Mouse (Mus musculus) spleen, postnatal 36 days (tissue): Measurements from ENCODE around the gene Gm20388.
A peak's percentile ranks its signal among the peaks of the same experiment; 100 is the strongest.

Experiments used
- DNase-seq, 2 experiments: peaks; one replicate each; pipeline ENCODE4 v3.0.0; 2022; ENCODE audit warnings: low spot score in 2 of 2, mixed read lengths in 1 of 2

Gm20388 gene

DNA sequence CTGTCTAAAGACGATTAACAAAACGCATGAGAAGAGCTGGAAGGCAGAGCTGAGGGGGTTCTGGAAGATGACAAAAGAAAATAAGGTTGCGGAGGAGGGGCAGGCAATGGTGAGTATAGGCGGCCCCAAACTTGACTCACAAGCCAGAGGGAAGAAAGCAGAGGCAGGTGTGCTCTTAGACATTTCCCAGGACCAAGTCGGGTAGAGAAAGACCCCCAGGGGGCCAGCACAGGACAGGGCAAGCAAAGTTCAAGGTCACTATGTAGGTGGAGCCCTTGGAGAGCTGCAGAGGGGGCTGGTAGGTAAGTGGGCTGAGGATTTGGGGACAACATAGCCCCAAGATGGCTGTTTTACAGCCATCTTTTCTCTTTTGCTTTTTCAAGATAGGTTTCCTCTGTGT is 168.7 kb downstream of the Gm20388 start:
- DNase-seq, result no peak

DNA sequence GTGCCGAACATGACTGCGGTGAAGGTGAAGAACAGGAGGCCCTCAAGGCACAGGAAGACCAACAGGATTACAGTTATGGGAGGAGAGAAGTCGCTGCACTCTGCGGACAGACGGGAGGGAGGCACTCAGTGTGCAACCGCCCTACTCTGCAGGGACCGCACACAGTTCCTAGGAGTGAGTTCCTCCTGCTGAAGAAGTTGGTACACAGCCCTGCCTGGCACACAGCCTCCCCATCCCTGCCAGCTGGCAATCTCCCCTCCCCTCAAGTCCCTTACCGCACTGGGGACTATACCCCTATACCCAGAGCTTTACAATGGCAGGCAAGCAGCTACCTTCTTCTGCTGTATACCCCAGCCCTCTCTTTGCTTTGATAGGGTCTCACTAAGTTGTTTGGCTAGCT is 172.6 kb downstream of the Gm20388 start:
- DNase-seq, result no peak

DNA sequence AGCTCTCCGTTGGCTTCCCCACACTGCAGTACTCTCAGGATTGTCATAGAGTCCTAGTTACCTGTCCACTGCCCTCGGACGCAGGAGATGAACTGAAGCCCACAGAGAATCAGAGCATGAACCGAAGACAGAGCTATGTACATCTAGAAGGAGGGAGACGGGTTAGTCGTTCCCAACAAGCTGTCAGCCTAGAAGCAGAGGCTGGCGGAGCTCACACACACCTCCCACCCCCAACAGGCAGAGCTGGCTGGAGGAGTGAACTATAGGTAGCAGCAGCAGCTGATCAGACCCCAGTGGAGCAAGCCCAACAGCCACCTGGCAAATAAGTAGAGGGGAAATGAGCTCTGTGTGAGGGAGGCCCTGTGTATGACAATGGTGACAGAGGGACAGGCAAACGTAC is 174.1 kb downstream of the Gm20388 start:
- no peak for DNase-seq

DNA sequence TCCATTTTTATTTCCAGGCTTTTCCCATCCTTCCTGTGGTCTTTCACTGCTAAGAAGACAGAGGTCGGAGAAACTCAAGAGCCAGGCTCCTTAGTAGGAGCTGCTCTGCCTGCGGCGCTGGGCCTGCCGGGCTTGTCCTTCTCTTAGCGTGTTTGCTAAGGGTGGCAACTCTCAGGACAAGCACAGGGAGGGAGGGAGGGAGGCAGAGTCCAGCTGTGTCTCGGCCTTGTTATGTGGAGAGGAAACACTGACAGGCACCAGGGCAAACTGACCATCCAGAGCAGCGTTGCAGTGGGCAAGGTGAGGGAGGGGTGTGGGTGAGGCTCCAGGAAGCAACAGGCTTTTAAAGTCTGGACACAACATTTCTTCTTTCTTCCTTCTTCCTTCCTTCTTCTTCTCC is 178.9 kb downstream of the Gm20388 start:
- no peak for DNase-seq

DNA sequence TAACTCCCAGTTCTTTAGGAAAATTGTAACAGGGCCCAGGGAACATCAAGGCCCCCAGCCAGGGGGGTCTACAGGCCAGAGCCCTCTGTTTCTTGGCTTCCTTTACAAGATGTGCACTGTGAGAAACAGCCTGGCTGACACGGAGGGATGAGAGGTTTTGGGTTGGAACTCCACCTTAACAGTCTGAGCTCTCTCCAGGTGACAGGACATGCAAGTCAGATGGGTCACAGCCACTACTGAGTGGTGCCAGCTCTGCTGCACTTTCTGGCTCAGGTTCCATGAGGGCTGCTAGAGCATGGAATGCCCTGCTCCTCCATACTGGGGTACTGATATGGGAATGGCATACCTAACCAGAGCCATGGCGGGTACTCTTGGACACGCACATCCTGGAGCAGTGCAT is 180.4 kb downstream of the Gm20388 start:
- no peak for DNase-seq

DNA sequence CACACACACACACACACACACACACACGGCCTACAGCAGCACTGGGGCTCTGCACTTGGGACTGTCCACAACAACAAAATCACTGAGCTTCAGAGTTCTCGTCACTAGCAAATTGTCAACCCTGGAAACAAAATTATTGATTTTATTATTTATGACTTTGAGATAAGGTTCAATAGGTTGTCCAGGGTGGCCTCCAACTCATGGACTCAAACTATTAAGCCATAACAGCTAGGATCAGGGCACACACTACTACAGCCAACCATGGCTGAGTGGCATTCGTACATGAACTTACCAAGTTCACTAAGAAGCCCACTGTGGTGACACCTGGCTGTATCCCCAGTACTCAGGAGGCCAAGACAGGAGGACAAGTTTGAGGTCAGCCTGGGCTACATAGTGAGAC is 182.5 kb downstream of the Gm20388 start:
- no peak for DNase-seq

DNA sequence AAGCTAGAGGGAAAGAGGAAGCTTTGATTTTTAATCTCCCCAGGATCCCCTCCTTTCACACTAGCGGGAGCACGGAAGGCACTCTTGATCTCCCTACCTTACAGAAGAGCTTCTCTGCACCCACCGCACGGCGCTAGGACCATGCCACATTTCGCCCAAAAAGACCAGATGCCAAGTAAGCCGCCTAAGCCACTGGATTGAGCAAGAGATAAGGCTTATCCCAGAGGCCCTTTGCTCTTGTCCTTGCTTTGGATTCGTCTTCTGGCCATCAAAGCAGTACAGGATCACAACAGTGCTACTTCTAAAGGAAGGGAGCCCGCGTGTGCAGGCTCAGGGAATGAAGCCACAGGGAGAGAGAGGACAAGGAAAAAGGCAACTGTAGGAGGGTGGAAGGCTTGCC is 184.2 kb downstream of the Gm20388 start:
- DNase-seq, result no peak

DNA sequence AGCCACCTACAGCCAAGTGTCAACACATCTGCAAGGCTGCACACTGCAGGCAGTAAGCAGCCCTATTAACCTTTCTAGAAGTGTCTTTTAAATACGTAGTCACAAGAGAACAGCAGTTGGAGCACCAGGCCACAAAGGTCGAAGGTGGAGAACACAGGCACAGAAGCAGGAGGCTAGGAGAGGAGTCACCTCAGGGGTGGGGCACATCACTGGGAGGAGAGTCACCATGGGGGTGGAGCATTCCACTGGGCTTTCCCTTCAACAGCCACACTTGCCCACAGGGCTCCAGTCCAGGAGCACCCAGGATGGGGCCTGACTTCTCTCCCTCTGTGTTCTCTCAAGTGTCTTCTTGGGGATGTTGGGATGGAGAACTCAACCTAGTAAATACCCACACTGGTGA is 185.8 kb downstream of the Gm20388 start:
- DNase-seq, result no peak

DNA sequence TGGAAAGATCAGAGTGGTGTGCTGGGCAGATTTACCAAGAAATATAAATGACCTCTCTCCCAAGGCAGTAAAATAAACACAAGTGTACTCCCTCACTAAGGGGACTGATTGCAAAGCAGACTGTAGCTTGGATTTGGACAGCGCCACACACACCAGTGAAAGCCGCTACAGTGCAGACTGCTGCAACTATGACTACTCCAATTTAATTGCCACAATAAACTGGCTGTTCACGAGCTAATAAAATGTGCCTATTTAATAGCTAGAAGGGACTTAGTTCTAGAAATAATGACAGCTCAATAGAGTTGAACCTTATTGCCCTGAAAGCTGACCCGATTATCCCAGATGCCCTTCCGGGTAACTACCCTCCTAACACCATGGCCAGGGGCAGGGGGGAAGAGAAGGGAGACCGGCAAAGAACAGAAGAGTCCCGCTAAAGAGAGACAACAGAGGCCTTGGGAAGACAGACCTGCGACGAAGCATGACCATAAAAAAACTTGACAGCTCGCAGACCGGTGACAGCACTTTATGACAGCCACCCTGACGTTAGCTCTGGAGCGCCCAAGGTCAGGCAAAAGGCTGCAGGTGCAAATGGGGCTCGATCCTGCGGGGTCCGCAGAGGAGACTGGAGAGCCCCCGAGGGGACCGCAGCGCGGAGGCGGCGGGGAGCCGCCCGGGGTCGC is 189.9 kb downstream of the Gm20388 start:
- DNase-seq, result no peak

DNA sequence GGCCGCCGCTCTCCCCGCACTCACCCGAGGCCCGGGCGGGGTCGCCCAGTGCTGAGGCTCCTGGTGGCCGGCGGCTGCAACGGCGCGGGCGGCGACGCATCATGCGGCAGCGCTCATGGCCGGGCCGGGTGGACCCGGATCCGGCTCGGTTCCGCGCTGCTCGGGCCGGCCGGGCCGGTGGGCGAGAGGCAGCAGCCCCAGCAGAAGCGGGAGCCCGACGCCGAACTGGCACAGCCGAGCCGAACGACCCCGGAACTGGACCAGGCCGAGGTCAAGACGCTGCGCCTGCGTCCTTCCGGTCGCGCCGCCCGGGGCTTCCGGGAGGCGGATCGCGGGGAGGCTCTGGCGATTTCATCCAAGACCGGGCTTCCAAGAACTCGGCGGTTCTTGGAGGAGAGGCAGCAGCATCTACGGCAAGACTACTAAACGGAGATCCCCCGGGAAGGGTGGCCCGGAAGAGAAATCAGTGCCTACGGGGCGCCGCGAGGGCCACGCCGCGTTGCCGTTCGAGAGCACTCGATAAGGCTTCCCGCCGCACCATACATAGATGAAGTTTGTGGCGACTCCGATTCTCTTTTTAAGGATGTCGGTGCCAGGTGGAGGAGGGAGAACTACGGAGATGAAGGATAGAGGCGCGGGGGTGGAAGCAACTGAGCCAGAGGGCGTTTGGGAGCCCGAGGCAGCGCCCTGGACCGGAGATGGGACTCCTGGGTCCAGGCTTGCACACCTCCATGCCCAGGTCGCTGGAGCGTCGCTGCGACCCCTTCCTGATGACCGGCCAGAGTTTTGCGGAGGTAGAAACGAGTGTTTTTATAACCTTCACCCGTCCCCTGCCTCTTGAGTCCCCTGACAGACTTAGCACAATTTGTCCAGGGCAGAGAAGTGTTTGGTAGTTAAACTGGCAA is 190.7 kb downstream of the Gm20388 start, which contains the start of gene Zdhhc7:
TSS of gene Zdhhc7 (minus strand) at position 415 of the 905 bp plus-strand sequence.
- peak; percentile 68 to 70 for DNase-seq

DNA sequence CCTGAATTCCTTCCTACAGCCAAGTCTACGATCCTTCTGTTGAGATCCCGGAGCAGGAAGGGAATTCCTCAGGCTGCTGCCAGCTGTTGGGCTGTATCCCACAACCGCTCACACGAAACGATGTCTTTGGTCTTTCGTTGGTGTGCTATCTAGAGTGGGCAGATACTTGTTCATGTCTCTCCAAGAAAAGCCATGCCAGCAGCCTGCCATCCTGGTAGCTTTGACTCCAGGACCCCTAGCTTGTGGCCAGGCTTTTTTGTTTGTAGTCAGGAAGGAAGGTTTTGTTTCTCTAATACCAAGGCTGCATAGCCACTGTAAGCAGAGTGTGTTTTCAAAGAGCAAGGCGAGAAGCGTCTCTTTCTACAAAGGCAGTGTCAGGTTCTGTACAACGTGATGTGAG is 193.3 kb downstream of the Gm20388 start:
- no peak for DNase-seq

DNA sequence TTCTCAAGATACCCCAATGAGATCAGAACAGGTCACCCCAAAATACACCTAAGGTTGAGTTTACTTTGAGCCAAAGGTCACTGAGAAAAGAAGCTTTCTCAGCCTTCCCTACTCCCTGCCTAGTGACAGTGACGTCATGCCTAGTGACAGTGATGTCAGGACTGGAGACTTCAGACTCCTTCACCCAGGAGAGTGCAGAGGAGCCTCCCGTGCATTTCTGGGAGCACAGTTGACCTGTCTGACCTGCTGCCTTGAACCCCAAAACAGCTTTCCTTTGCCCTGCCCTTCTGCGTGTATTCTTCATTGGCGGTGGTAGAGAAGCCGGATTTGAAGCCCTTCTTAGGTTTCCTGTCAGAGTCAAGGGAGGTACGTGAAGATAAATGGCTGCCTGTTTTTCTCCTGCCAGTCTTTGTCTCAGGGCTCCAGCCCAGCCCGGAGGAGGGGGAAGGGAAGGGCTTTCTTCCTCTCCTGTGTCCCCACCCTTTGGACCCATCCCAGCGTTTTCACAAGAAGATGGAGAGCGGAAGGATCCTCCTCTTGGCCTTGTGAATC is 194.2 kb downstream of the Gm20388 start:
- DNase-seq, result peak; percentile 19

DNA sequence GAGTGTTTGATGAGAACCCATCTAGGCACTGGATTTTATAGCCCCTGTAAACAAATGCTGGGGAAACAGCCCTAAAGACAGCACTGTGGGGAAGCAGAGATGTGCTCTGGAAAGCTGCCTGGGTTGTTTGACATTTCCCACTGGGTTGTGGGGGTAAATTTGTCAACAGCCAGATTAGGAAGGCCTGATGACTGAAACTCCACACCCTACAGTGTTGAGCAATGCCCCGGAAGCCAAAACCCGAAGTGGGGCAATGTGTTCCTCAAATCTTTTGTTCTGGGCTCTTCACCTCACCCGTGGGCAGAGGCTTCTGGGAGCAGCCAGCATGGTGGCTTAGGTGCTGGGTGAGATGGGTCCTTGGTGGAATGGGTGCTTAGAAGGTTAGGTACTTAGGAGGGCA is 198.5 kb downstream of the Gm20388 start:
- peak in 1 of 2 experiments; percentile 50 for DNase-seq

DNA sequence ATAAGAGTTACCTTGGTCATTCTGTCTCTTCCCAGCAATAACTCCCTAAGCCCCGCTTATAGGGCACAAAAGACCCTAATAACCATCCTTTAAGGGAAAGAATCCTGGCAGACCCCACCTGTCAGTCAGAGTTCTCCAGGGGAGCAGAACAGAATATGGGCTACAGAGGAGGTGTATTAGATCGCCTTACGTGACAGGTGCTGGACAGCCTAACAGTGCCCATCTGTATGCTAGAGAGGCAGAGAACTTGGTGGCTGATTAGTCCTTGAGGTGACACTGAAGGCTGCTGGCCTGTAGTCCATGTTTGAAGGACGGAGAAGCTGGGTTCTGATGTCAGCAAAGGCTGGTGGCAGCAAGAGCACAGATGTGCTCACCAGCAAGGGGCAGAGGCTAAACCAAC is 200.3 kb downstream of the Gm20388 start:
- no peak for DNase-seq

DNA sequence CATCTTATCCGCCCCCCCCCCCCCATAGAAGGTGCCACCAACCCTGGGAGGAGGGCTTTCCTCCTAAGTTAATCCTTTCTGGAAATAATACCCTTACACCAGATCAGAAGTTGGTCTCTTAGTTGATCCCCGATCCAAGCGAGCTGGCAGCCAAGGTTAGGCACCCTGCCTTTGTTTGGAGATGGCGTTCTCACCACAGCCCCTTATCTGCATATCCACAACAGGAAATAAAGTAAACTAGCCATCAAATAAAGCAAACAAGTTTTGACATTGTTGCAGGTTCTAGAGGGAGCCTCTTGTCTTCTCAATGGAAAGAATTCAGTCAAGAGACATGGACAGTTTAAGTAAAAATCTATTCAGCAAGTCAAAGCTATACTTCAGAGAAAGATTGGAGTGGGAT is 200.7 kb downstream of the Gm20388 start:
- no peak for DNase-seq

DNA sequence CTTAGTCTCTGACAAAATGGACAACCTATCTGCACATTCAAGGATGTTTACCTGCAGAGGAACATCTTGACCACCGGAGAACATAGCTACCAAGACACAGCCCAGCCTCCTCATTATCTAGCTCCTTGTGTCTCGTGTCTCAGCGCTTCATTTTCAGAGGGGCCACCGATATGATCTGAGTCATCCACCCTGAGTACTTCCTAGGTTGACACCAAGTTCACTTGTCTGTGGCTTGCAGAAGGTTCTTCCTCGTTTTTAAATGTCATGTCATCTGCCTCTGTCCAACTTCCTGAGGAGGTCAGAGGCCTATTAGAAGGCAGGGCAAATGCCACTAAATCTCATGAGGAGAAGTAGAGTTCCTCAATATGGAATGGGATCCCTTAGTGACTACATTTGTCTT is 201.9 kb downstream of the Gm20388 start:
- DNase-seq, result peak; percentile 18 to 38

DNA sequence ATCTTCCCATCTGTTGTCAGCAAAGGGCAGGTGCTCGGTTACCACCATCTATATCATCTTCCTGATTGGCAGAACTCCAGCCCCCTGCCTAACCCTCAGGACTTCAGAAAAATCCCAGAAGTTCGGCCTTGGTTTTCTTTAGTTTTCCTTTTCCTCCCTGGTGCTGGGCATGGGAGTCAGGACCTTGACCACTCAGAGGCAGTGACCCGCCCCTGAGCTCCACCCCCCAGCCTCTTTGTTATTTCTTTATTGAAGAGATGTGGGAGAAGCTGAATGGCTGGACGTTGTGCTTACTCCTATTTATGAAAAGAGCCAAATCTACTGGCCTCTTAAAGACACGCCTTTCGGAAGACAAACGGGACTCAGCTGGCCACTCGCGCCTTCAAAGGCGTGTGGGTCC is 202.7 kb downstream of the Gm20388 start:
- DNase-seq, result no peak

DNA sequence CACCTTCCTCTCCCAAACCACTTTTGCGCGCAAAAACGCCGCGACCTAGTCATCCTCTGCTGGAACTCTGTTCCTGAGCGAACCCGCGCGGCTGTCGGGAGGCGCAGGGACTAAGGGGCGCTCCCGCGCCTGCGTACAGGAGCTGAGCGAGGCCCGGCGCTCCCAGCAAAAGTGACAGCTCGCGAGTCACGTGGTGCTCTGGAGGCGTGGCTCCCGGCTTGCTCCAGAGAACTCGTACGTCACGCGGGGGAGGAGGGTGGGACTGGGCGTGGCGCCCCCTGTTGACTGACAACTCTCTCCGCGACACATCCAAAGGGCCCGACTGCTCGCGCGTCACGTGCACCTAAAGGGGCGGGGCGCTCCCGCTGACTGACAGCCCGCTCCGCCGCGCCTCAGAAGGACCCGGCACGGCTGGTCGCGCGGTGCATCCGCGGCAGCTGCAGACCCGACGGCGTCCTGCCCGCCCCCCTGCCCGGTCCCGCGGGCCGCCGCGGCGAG is 203.2 kb downstream of the Gm20388 start, which contains the start of gene 6430548M08Rik:
TSS of gene 6430548M08Rik (plus strand) at position 395 of the 498 bp plus-strand sequence.
- DNase-seq, result peak; percentile 99 to 100

DNA sequence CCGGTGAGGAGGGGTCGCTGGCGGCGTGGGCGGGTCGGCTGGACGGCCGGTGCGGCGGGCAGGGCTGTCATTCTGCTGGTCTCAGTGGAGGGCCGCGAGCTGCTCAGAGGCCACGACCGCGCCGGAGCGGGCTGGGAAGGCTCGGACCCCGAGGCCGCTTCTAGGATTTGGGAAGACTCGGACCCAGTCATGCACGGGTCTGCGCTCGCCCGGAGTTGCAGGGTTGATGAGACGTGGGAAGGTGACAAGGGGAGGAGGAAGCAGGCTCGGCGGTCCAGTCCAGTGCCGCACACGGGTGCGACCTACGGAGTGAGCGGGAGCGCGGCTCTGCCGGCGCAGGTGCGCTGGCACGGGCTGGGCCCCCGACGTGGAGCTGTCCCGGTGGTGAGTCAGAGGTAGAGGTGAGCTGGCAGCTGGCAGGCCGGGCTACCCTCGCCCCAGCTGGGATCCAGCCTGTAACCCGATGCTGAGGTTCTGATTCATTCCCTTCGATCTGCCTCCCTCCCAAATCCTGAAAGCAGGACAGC is 203.7 kb downstream of the Gm20388 start:
- no peak for DNase-seq

DNA sequence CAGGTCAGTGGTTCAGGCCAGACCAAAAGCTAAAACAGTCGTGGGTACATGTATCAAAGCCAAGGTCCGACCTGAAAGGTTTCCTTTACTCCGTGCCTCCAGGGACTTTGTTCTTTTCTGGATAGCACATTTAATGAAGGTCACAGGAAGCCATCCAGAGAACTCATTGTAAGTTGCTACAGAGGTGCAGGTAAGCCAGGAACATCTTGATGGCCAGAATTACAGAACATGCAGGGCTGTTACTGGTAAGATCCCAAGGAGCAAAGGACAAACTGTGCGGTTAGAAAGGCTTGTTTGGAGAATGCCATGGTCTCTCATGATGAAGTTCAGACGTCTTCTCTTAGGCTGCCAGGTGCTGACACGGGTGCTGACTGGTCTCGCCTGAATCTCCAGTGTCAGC is 206.0 kb downstream of the Gm20388 start:
- no peak for DNase-seq

DNA sequence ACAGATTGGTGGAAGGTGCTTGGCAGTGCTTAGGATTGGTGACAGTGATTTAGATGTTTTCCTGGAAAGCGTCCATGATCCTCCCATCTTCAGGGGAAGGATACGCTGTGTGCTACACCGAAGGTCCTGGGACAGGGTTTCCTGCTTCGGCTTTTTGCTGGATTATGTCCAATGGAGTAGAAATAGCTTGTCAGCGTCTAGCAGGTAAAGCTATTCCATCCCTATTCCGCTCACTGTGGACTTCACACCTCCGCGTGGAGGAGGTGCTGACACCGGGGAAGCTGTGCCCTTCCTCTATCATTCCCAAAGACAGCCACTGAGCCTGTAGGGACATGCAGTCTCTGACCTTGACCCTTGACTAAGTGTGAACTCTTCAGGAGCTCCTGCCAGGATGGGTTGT is 207.5 kb downstream of the Gm20388 start:
- no peak for DNase-seq

DNA sequence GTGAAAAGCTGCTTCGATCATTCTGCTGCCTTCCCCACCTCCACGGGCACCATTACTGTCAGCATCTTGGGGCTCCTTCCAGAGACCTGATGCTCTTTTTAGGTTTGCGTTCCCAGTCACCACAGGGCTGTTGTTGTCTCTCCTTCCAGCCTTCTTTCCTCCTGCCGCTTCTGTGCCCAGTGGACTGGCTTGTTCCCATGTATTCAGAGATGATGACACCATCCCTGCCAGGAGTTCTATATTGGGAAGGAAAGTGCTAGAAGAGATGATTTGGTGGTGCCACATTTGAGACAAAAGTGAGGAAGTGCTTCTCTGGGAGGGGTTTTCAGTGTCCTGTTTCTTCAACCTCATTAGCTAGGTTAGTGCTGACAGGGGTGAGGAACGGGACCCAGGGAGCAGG is 208.2 kb downstream of the Gm20388 start:
- no peak for DNase-seq
